Mouse (Mus musculus): Measurements from ENCODE around the gene Anks1b.

The Anks1b gene

GRCm38 (mm10) chr10:90864599-90864889, 991.2 kb downstream of the Anks1b start:
- no peak for DNase-seq (ENCODE audit: low spot score in 2 of 2)

- no peak for DNase-seq (ENCODE audit: low spot score in 2 of 2)
Measured at GRCm38 (mm10) chr10:90873204-90873603, 999.9 kb downstream of the Anks1b start.

- no peak for DNase-seq (ENCODE audit: low spot score in 2 of 2)
Measured at GRCm38 (mm10) chr10:90874166-90874565, 1000.9 kb downstream of the Anks1b start.

GRCm38 (mm10) chr10:90880854-90881560, 1007.7 kb downstream of the Anks1b start:
- no peak for DNase-seq (ENCODE audit: low spot score in 2 of 2)

GRCm38 (mm10) chr10:90889566-90889965, 1016.3 kb downstream of the Anks1b start:
- no peak for DNase-seq (ENCODE audit: low spot score in 2 of 2)

GRCm38 (mm10) chr10:90892728-90893127, 1019.4 kb downstream of the Anks1b start:
- no peak for DNase-seq (ENCODE audit: low spot score in 2 of 2)

GRCm38 (mm10) chr10:90897894-90898293, 1024.6 kb downstream of the Anks1b start:
- no peak for DNase-seq (ENCODE audit: low spot score in 2 of 2)

GRCm38 (mm10) chr10:90904185-90904584, 1030.9 kb downstream of the Anks1b start:
- no peak for DNase-seq (ENCODE audit: low spot score in 2 of 2)

- DNase-seq (ENCODE audit: low spot score in 2 of 2): no peak
Measured at GRCm38 (mm10) chr10:90907381-90907780, 1034.1 kb downstream of the Anks1b start.

- no peak for DNase-seq (ENCODE audit: low spot score in 2 of 2)
Measured at GRCm38 (mm10) chr10:90923476-90923875, 1050.2 kb downstream of the Anks1b start.

- DNase-seq (ENCODE audit: low spot score in 2 of 2): no peak
Measured at GRCm38 (mm10) chr10:90933088-90933487, 1059.8 kb downstream of the Anks1b start.

GRCm38 (mm10) chr10:90934678-90935077, 1061.4 kb downstream of the Anks1b start:
- DNase-seq (ENCODE audit: low spot score in 2 of 2): no peak

- peak in 1 of 2 experiments; percentile 45 for DNase-seq (ENCODE audit: low spot score in 2 of 2)
Measured at GRCm38 (mm10) chr10:90937721-90938460, 1064.6 kb downstream of the Anks1b start.

GRCm38 (mm10) chr10:90940521-90941520, 1067.5 kb downstream of the Anks1b start:
- no peak for DNase-seq (ENCODE audit: low spot score in 2 of 2)

GRCm38 (mm10) chr10:90942001-90942700, 1068.8 kb downstream of the Anks1b start:
- no peak for DNase-seq (ENCODE audit: low spot score in 2 of 2)

- no peak for DNase-seq (ENCODE audit: low spot score in 2 of 2)
Measured at GRCm38 (mm10) chr10:90947043-90947442, 1073.7 kb downstream of the Anks1b start.

GRCm38 (mm10) chr10:90947608-90948373, 1074.5 kb downstream of the Anks1b start:
- no peak for DNase-seq (ENCODE audit: low spot score in 2 of 2)

GRCm38 (mm10) chr10:90953103-90953709, 1079.9 kb downstream of the Anks1b start:
- no peak for DNase-seq (ENCODE audit: low spot score in 2 of 2)

- DNase-seq (ENCODE audit: low spot score in 2 of 2): no peak
Measured at GRCm38 (mm10) chr10:90953821-90954220, 1080.5 kb downstream of the Anks1b start.

GRCm38 (mm10) chr10:90960374-90960773, 1087.1 kb downstream of the Anks1b start:
- no peak for DNase-seq (ENCODE audit: low spot score in 2 of 2)

All from urinary bladder, postnatal 4 days (tissue).